Mouse (Mus musculus) spleen, adult 10 weeks (tissue): Measurements from ENCODE around the gene Gm3159. TPM values are rescaled to one million over a fixed set of nuclear protein-coding genes. Genes with fewer than 3 reads are reported as not detected.

ENCODE experiments used
- polyA plus RNA-seq: library from polyadenylated mRNA; stranded (reverse); fragments of 350-450 nt; fragmentation: Illumina TruSeq; extraction: RNeasy Lipid Tissue Mini Kit (QIAGEN cat#74804); gene quantifications from one replicate; pipeline ENCODE4 v1.2.3, GENCODE M21; 2015; ENCODE audit warnings: low replicate concordance; ENCODE audit not compliant: insufficient read depth

The Gm3159 gene
- not detected for polyA plus RNA-seq

GRCm38 (mm10) chr14:4397226-4397625 lies at the start of gene Gm3159:
TSS of gene Gm3159 (plus strand) at chr14:4397526.

GRCm38 (mm10) chr14:4414965-4415835 lies 17.9 kb downstream of the Gm3159 start, which contains the start of gene Gm3164:
TSS of gene Gm3164 (plus strand) at chr14:4415448.

GRCm38 (mm10) chr14:4430692-4431091 lies 33.4 kb downstream of the Gm3159 start, which contains the start of gene Gm3173:
TSS of gene Gm3173 (plus strand) at chr14:4430992.

Other genes with a start within 250 kb of the Gm3159 start
- not detected for gene Gm3127, start 232.5 kb upstream of the Gm3159 start, polyA plus RNA-seq
- not detected for gene Gm2974, start 214.9 kb upstream of the Gm3159 start, polyA plus RNA-seq
- gene Gm3138, start 147.9 kb upstream of the Gm3159 start, polyA plus RNA-seq = not detected
- not detected for gene Gm3149, start 80.2 kb upstream of the Gm3159 start, polyA plus RNA-seq
- gene 2610042L04Rik, start 62.8 kb upstream of the Gm3159 start, polyA plus RNA-seq = not detected
- gene Gm3164, start 17.9 kb downstream of the Gm3159 start, polyA plus RNA-seq = 0.14 TPM
- not detected for gene Gm3173, start 33.5 kb downstream of the Gm3159 start, polyA plus RNA-seq
- gene Gm3182, start 84.2 kb downstream of the Gm3159 start, polyA plus RNA-seq = not detected
- not detected for gene Gm3047, start 157.9 kb downstream of the Gm3159 start, polyA plus RNA-seq
- gene Gm8159, start 234.8 kb downstream of the Gm3159 start, polyA plus RNA-seq = not detected